Mouse (Mus musculus): ENCODE data around the gene Pten. TPM values are rescaled to one million over a fixed set of nuclear protein-coding genes. Genes with fewer than 3 reads are reported as not detected.

The Pten gene
- polyA plus RNA-seq, 1 experiment from 2014 or later = 13.7 TPM

- peak overlapping the region; percentile 92 for H3K4me2 ChIP-seq (replicated peaks)
- peaks cover 12% of the 10 kb centered on the region for H3K27me3 ChIP-seq
- H3K9me3 ChIP-seq = no peaks in the 10 kb centered on the region
- H3K36me3 ChIP-seq = no peaks in the 10 kb centered on the region
- H3K4me3 ChIP-seq = peak overlapping the region; percentile 97
- peak overlapping the region; percentile 99 for H3K27ac ChIP-seq (replicated peaks)
- WGBS = under 1% methylated on average over 53 of the region's 53 CpGs
- peak; percentile 79 for ATAC-seq (ENCODE audit: low FRiP score, low read depth)
- H3K4me1 ChIP-seq = peaks cover 23% of the 10 kb centered on the region
- H3K9ac ChIP-seq (replicated peaks) = peak overlapping the region; percentile 98
These were observed 1.3 kb upstream of the Pten start for GRCm38 (mm10) chr19:32755792-32756635.

GRCm38 (mm10) chr19:32756636-32756899, 729 bp upstream of the Pten start:
- Histone ChIP-seq H3K27ac (replicated peaks) (peak overlapping the region; percentile 99), H3K4me2 (replicated peaks) (peak overlapping the region; percentile 92), H3K9ac (replicated peaks) (peak overlapping the region; percentile 98), H3K4me1 (peaks cover 26% of the 10 kb centered on the region), H3K36me3 (no peaks in the 10 kb centered on the region), H3K27me3 (peaks cover 12% of the 10 kb centered on the region), H3K9me3 (no peaks in the 10 kb centered on the region), H3K4me3 (peak overlapping the region; percentile 97)
- peak; percentile 53 for ATAC-seq (ENCODE audit: low FRiP score, low read depth)
- WGBS = under 1% methylated on average over 14 of the region's 14 CpGs

- peak overlapping the region; percentile 97 for H3K4me3 ChIP-seq
- ATAC-seq (ENCODE audit: low FRiP score, low read depth) = peak; percentile 14
- under 1% methylated on average over 51 of the region's 69 CpGs for WGBS
These were observed 815 bp downstream of the Pten start for GRCm38 (mm10) chr19:32757831-32758792.

GRCm38 (mm10) chr19:32758793-32759161, 1.5 kb downstream of the Pten start:
- H3K4me3 ChIP-seq = peak overlapping the region; percentile 97
- peaks cover 26% of the 10 kb centered on the region for H3K4me1 ChIP-seq
- peak overlapping the region; percentile 98 for H3K9ac ChIP-seq (replicated peaks)
- no peaks in the 10 kb centered on the region for H3K36me3 ChIP-seq
- peaks cover 8% of the 10 kb centered on the region; the same call in 1 of the 2 replicates for H3K27me3 ChIP-seq
- no peaks in the 10 kb centered on the region for H3K9me3 ChIP-seq
- under 1% methylated on average over 11 of the region's 11 CpGs for WGBS
- no peak for ATAC-seq (ENCODE audit: low FRiP score, low read depth)
- H3K4me2 ChIP-seq (replicated peaks) = peak overlapping the region; percentile 92
- H3K27ac ChIP-seq (replicated peaks) = peak overlapping the region; percentile 99

More at GRCm38 (mm10) chr19:32757831-32758792, 815 bp downstream of the Pten start:
- peaks cover 12% of the 10 kb centered on the region for H3K27me3 ChIP-seq
- no peaks in the 10 kb centered on the region for H3K36me3 ChIP-seq
- peak overlapping the region; percentile 99 for H3K27ac ChIP-seq (replicated peaks)
- peak overlapping the region; percentile 98 for H3K9ac ChIP-seq (replicated peaks)
- H3K4me1 ChIP-seq = peaks cover 26% of the 10 kb centered on the region
- peak overlapping the region; percentile 92 for H3K4me2 ChIP-seq (replicated peaks)
- no peaks in the 10 kb centered on the region for H3K9me3 ChIP-seq

GRCm38 (mm10) chr19:32759357-32760024, 2.2 kb downstream of the Pten start:
- H3K4me2 ChIP-seq (replicated peaks) = peak overlapping the region; percentile 92
- peaks cover 23% of the 10 kb centered on the region for H3K4me1 ChIP-seq
- no peak for ATAC-seq (ENCODE audit: low FRiP score, low read depth)
- H3K9me3 ChIP-seq = no peaks in the 10 kb centered on the region
- peak overlapping the region; percentile 97 for H3K4me3 ChIP-seq
- H3K9ac ChIP-seq (replicated peaks) = peak overlapping the region; percentile 98
- no peak overlapping the region for H3K27ac ChIP-seq (replicated peaks)
- no peaks in the 10 kb centered on the region for H3K36me3 ChIP-seq
- whole genome bisulfite sequencing = 2% methylated on average over 8 of the region's 8 CpGs
- H3K27me3 ChIP-seq = peaks cover 6% of the 10 kb centered on the region; the same call in 1 of the 2 replicates

GRCm38 (mm10) chr19:32760499-32760898, 3.2 kb downstream of the Pten start:
- Histone ChIP-seq H3K4me3 (peak overlapping the region; percentile 33), H3K9me3 (no peaks in the 10 kb centered on the region), H3K27me3 (no peaks in the 10 kb centered on the region), H3K4me1 (peaks cover 14% of the 10 kb centered on the region), H3K36me3 (no peaks in the 10 kb centered on the region), H3K4me2 (replicated peaks) (peak overlapping the region; percentile 92), H3K27ac (replicated peaks) (no peak overlapping the region), H3K9ac (replicated peaks) (peak overlapping the region; percentile 53; the same call in 1 of the 2 replicates)
- ATAC-seq (ENCODE audit: low FRiP score, low read depth) = no peak
- 31% methylated on average over 6 of the region's 6 CpGs for WGBS

GRCm38 (mm10) chr19:32761162-32761561, 3.9 kb downstream of the Pten start:
- H3K4me2 ChIP-seq (replicated peaks) = peak overlapping the region; percentile 92
- ATAC-seq (ENCODE audit: low FRiP score, low read depth) = no peak

GRCm38 (mm10) chr19:32762493-32762892, 5.2 kb downstream of the Pten start:
- H3K4me1 ChIP-seq = peaks cover 14% of the 10 kb centered on the region
- H3K4me3 ChIP-seq = no peak overlapping the region
- H3K36me3 ChIP-seq = no peaks in the 10 kb centered on the region
- H3K27ac ChIP-seq (replicated peaks) = no peak overlapping the region
- no peaks in the 10 kb centered on the region for H3K27me3 ChIP-seq
- no peak for ATAC-seq (ENCODE audit: low FRiP score, low read depth)
- H3K9me3 ChIP-seq = no peaks in the 10 kb centered on the region
- WGBS = 92% methylated on average over 4 of the region's 4 CpGs
- no peak overlapping the region for H3K4me2 ChIP-seq (replicated peaks)
- H3K9ac ChIP-seq (replicated peaks) = no peak overlapping the region

More at GRCm38 (mm10) chr19:32761162-32761561, 3.9 kb downstream of the Pten start:
- WGBS = 69% methylated on average over 4 of the region's 4 CpGs
- Histone ChIP-seq H3K27me3 (no peaks in the 10 kb centered on the region), H3K4me3 (no peak overlapping the region), H3K9me3 (no peaks in the 10 kb centered on the region), H3K9ac (replicated peaks) (no peak overlapping the region), H3K36me3 (no peaks in the 10 kb centered on the region), H3K27ac (replicated peaks) (no peak overlapping the region), H3K4me1 (peaks cover 14% of the 10 kb centered on the region)

- Histone ChIP-seq H3K36me3 (0 out of 2 replicates have a peak, but pooled peaks cover 3% of the 10 kb centered on the region), H3K9me3 (no peaks in the 10 kb centered on the region), H3K27me3 (no peaks in the 10 kb centered on the region), H3K27ac (replicated peaks) (no peak overlapping the region), H3K9ac (replicated peaks) (no peak overlapping the region), H3K4me2 (replicated peaks) (no peak overlapping the region), H3K4me1 (peaks cover 3% of the 10 kb centered on the region; the same call in 1 of the 2 replicates), H3K4me3 (no peak overlapping the region)
- 49% methylated on average over 2 of the region's 2 CpGs for WGBS
- ATAC-seq (ENCODE audit: low FRiP score, low read depth) = no peak
These were observed 21.1 kb downstream of the Pten start for GRCm38 (mm10) chr19:32778411-32778810.

- Histone ChIP-seq H3K4me3 (no peak overlapping the region), H3K4me1 (peaks cover 3% of the 10 kb centered on the region; the same call in 1 of the 2 replicates), H3K9ac (replicated peaks) (no peak overlapping the region), H3K4me2 (replicated peaks) (no peak overlapping the region), H3K27me3 (no peaks in the 10 kb centered on the region), H3K27ac (replicated peaks) (no peak overlapping the region), H3K36me3 (no peaks in the 10 kb centered on the region; the same call in 1 of the 2 replicates), H3K9me3 (no peaks in the 10 kb centered on the region)
- no peak for ATAC-seq (ENCODE audit: low FRiP score, low read depth)
- 80% methylated on average over 3 of the region's 3 CpGs for WGBS
These were observed 21.8 kb downstream of the Pten start for GRCm38 (mm10) chr19:32779131-32779530.

- no peaks in the 10 kb centered on the region for H3K27me3 ChIP-seq
- no peaks in the 10 kb centered on the region for H3K9me3 ChIP-seq
- H3K4me2 ChIP-seq (replicated peaks) = no peak overlapping the region
- no peak overlapping the region for H3K27ac ChIP-seq (replicated peaks)
- no peaks in the 10 kb centered on the region; the same call in 1 of the 2 replicates for H3K36me3 ChIP-seq
- no peak for ATAC-seq (ENCODE audit: low FRiP score, low read depth)
- H3K4me3 ChIP-seq = no peak overlapping the region
- H3K9ac ChIP-seq (replicated peaks) = no peak overlapping the region
- 93% methylated on average over 5 of the region's 5 CpGs for WGBS
- peaks cover 3% of the 10 kb centered on the region; the same call in 1 of the 2 replicates for H3K4me1 ChIP-seq
These were observed 24.2 kb downstream of the Pten start for GRCm38 (mm10) chr19:32781305-32782071.

Data from midbrain, embryonic 12.5 days (tissue).